Mouse (Mus musculus) cerebellum, adult 2 months (tissue): Measurements from ENCODE around the gene Sh3glb1. TPM values are rescaled to one million over a fixed set of nuclear protein-coding genes. Genes with fewer than 3 reads are reported as not detected.

Experiments used
- DNase-seq, 2 experiments: peaks; one replicate each; pipeline ENCODE4 v3.0.0; 2021
- H3K27ac ChIP-seq: fragments of 200-500 bp; 2 replicates; pipeline ENCODE4 v1.5.1; 2012; ENCODE audit warnings: low read length, control low read depth, inconsistent platforms; ENCODE audit not compliant: insufficient read depth
- H3K27me3 ChIP-seq: fragments of 200-500 bp; 2 replicates; pipeline ENCODE4 v1.6.1; 2012; ENCODE audit warnings: inconsistent platforms, mild to moderate bottlenecking, low read length, moderate library complexity; ENCODE audit not compliant: control insufficient read depth, insufficient read depth
- H3K4me1 ChIP-seq: fragments of 200-500 bp; 2 replicates; pipeline ENCODE4 v1.6.1; 2011; ENCODE audit warnings: low read length; ENCODE audit not compliant: control insufficient read depth, insufficient read depth
- H3K4me3 ChIP-seq: fragments of 200-500 bp; replicated peaks from 2 replicates; pipeline ENCODE3; 2011; ENCODE audit warnings: mild to moderate bottlenecking, low read depth, low read length, control low read depth; ENCODE audit not compliant: insufficient read depth
- CTCF ChIP-seq: fragments of 200-500 bp; IDR thresholded peaks from 2 replicates; pipeline ENCODE4 v1.5.1; 2011; ENCODE audit warnings: low read depth, mild to moderate bottlenecking, control low read depth, low read length, moderate library complexity, borderline replicate concordance; ENCODE audit not compliant: insufficient read depth
- POLR2A ChIP-seq: fragments of 200-500 bp; IDR thresholded peaks from 2 replicates; pipeline ENCODE4 v1.6.1; 2011; ENCODE audit warnings: low read length, control low read depth, borderline replicate concordance; ENCODE audit not compliant: insufficient read depth
- WGBS: fragments of 180-500 bp; shearing (Covaris S2); methylation state at CpG from one replicate; pipeline ENCODE4 v1.1.7; 2018; 5-methylcytosine and 5-hydroxymethylcytosine counted together
- polyA plus RNA-seq: library from polyadenylated mRNA; depleted of rRNA; stranded (reverse); fragments of >200 nt; gene quantifications from 2 replicates; pipeline ENCODE4 v1.2.3, GENCODE M21; 2012

Gene Sh3glb1
- polyA plus RNA-seq, 1 experiment = 25.5 TPM

DNA sequence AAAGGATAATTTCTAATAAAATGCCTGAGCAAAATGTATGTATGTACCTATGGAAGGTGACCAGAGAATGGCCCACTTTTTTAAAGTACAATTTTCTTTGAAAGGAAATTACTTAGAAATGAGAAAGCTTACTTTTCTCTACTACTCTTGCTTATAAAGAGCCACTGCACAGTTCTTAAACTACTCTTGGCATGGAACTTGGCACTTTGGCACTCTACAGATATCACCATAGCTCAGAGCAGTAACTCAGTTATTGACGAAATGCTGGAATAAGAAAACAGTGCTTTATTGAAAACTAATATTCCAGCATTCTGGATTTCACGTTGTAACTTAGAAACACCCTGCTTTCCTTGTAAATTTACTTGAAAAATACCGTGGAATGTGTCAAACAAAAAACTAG, 3.0 kb downstream of the Sh3glb1 start:
- H3K4me3 ChIP-seq = no peak overlapping the region
- H3K4me1 ChIP-seq = peaks cover 16% of the 10 kb centered on the region
- no peaks in the 10 kb centered on the region for H3K27me3 ChIP-seq
- no peak overlapping the region for H3K27ac ChIP-seq
- TF ChIP-seq CTCF (no peak), POLR2A (no peak)
- WGBS = 58% methylated on average over 3 of the region's 3 CpGs
- no peak for DNase-seq

GRCm38 (mm10) chr3:144715901-144716300, 4.2 kb downstream of the Sh3glb1 start:
- H3K27ac ChIP-seq = no peak overlapping the region

DNA sequence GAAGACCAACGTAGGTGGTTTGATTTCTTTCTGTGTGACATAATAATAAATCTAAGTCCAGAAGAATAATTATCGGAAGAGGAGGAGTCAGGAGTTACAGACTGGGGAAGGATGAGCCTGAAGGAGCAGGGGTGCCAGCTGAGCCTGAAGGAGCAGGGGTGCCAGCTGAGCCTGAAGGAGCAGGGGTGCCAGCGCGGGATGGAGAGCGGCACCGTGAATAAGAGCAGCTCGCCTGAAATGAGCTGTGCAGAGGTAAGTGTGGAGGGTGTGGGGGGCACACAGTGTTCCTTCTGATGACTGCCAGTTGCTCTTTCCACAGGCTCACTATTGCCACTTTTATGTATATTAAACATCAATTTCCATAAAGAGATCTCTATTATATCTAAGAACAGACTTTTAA, 5.1 kb downstream of the Sh3glb1 start:
- Histone ChIP-seq H3K27me3 (no peaks in the 10 kb centered on the region), H3K4me1 (peaks cover 16% of the 10 kb centered on the region), H3K4me3 (no peak overlapping the region), H3K27ac (no peak overlapping the region)
- no peak for DNase-seq
- no peak for TF ChIP-seq POLR2A
- TF ChIP-seq CTCF = no peak
- 42% methylated on average over 7 of the region's 7 CpGs for WGBS

More at GRCm38 (mm10) chr3:144715901-144716300, 4.2 kb downstream of the Sh3glb1 start:
- DNase-seq = no peak
- WGBS = 52% methylated on average over 9 of the region's 9 CpGs
- Histone ChIP-seq H3K27me3 (no peaks in the 10 kb centered on the region), H3K4me3 (no peak overlapping the region), H3K4me1 (peaks cover 16% of the 10 kb centered on the region)
- TF ChIP-seq CTCF (no peak), POLR2A (no peak)

DNA sequence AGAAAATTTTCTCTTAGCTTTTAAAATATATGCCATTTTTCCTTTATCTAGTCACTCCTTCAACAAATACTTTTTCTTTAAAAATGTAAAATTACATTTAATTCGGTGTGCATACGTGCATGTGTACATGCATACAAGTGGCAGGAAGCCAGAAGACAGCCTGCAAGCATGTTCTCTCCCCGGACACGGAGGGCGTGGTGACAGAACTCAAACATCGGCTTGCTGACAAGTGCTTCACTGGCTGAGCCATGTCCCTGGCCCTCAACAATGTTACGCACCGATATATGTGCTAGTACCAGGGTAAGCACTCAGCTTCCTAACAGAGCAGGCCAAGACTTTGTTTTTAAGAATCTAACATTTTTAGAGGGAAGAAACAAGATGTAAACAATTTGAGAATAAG, 5.5 kb downstream of the Sh3glb1 start:
- TF ChIP-seq CTCF (no peak), POLR2A (no peak)
- no peak overlapping the region for H3K4me3 ChIP-seq
- WGBS = 38% methylated on average over 8 of the region's 8 CpGs
- no peak overlapping the region for H3K27ac ChIP-seq
- H3K4me1 ChIP-seq = peaks cover 16% of the 10 kb centered on the region
- DNase-seq = no peak
- H3K27me3 ChIP-seq = no peaks in the 10 kb centered on the region

GRCm38 (mm10) chr3:144714126-144714525, 6.0 kb downstream of the Sh3glb1 start:
- TF ChIP-seq POLR2A (no peak), CTCF (no peak)
- H3K27ac ChIP-seq = no peak overlapping the region
- no peaks in the 10 kb centered on the region for H3K27me3 ChIP-seq
- no peak for DNase-seq
- H3K4me3 ChIP-seq = no peak overlapping the region
- 58% methylated on average over 7 of the region's 7 CpGs for WGBS
- peaks cover 15% of the 10 kb centered on the region for H3K4me1 ChIP-seq

DNA sequence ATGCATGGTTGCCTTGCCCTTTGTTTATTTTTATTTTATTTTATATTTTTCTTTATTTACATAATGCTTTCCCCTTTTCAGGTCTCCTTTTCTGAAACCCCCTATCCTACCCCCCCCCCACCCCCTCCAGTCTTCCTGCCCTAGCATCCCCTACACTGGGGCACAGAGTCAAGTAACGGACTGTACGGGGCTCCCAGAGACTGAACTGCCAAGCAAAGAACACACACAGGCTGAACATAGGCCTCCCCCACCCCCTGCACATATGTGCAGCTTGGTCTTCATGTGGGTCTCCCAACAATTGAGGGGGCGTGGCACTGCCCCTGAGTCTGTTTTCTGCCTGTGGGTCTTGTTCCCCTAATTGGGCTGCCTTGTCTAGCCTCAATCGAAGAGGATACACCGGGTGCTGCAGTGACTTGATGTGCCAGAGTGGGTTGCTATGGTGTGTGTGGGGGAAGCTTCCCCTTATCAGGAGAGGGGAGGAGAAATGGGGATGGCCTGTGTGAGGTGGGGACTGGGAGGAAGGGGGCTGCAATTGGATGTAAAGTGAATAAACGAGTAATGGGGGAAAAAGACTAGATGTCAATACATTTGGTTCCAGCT, 8.4 kb downstream of the Sh3glb1 start:
- no peak overlapping the region for H3K27ac ChIP-seq
- no peak for DNase-seq
- H3K4me1 ChIP-seq = peaks cover 10% of the 10 kb centered on the region
- H3K27me3 ChIP-seq = no peaks in the 10 kb centered on the region
- no peak overlapping the region for H3K4me3 ChIP-seq
- WGBS = 73% methylated on average over 6 of the region's 6 CpGs
- TF ChIP-seq CTCF = no peak
- no peak for TF ChIP-seq POLR2A

GRCm38 (mm10) chr3:144708612-144709011, 11.5 kb downstream of the Sh3glb1 start:
- H3K4me1 ChIP-seq = no peaks in the 10 kb centered on the region
- no peak for TF ChIP-seq CTCF
- TF ChIP-seq POLR2A = no peak
- H3K27me3 ChIP-seq = no peaks in the 10 kb centered on the region
- no peak overlapping the region for H3K4me3 ChIP-seq
- WGBS = 89% methylated on average over 5 of the region's 5 CpGs
- DNase-seq = no peak
- H3K27ac ChIP-seq = no peak overlapping the region

- no peaks in the 10 kb centered on the region for H3K27me3 ChIP-seq
- no peak overlapping the region for H3K4me3 ChIP-seq
- H3K27ac ChIP-seq = no peak overlapping the region
- TF ChIP-seq CTCF = no peak
- no peak for TF ChIP-seq POLR2A
- DNase-seq = no peak
- WGBS = 85% methylated on average over 6 of the region's 6 CpGs
- no peaks in the 10 kb centered on the region for H3K4me1 ChIP-seq
These were observed 16.2 kb downstream of the Sh3glb1 start for GRCm38 (mm10) chr3:144703959-144704358.
